Mouse (Mus musculus) CD8-positive naive resting alpha-beta T cell, adult 2 months (primary cell): Measurements from ENCODE around the gene Mindy4.
A peak's percentile ranks its signal among the peaks of the same experiment; 100 is the strongest.

Experiments
- DNase-seq, 2 experiments: peaks; one replicate each; pipeline ENCODE4 v3.0.0; 2022; ENCODE audit warnings: low read depth in 2 of 2, low spot score in 2 of 2

The Mindy4 gene

GRCm38 (mm10) chr6:55203931-55204330 lies 748 bp downstream of the Mindy4 start:
- no peak for DNase-seq

GRCm38 (mm10) chr6:55207786-55208185 lies 4.6 kb downstream of the Mindy4 start:
- DNase-seq = no peak

- no peak for DNase-seq
Measured at GRCm38 (mm10) chr6:55210423-55211365, 7.5 kb downstream of the Mindy4 start.

- DNase-seq = no peak
Measured at GRCm38 (mm10) chr6:55214541-55214940, 11.4 kb downstream of the Mindy4 start.

- no peak for DNase-seq
Measured at GRCm38 (mm10) chr6:55218232-55218631, 15.0 kb downstream of the Mindy4 start.

- no peak for DNase-seq
Measured at GRCm38 (mm10) chr6:55223986-55224385, 20.8 kb downstream of the Mindy4 start.

- no peak for DNase-seq
Measured at GRCm38 (mm10) chr6:55230048-55230447, 26.9 kb downstream of the Mindy4 start.

GRCm38 (mm10) chr6:55232101-55232500 lies 28.9 kb downstream of the Mindy4 start:
- DNase-seq = no peak

GRCm38 (mm10) chr6:55232524-55233264 lies 29.5 kb downstream of the Mindy4 start:
- DNase-seq = peak in 1 of 2 experiments; percentile 21

GRCm38 (mm10) chr6:55233326-55233725 lies 30.1 kb downstream of the Mindy4 start:
- no peak for DNase-seq

- no peak for DNase-seq
Measured at GRCm38 (mm10) chr6:55234636-55235035, 31.5 kb downstream of the Mindy4 start.

GRCm38 (mm10) chr6:55235733-55236132 lies 32.5 kb downstream of the Mindy4 start:
- no peak for DNase-seq

GRCm38 (mm10) chr6:55239931-55240330 lies 36.7 kb downstream of the Mindy4 start:
- no peak for DNase-seq

GRCm38 (mm10) chr6:55240591-55241260 lies 37.5 kb downstream of the Mindy4 start:
- no peak for DNase-seq

- DNase-seq = no peak
Measured at GRCm38 (mm10) chr6:55241479-55241878, 38.3 kb downstream of the Mindy4 start.

- DNase-seq = no peak
Measured at GRCm38 (mm10) chr6:55245680-55246079, 42.5 kb downstream of the Mindy4 start.

- DNase-seq = no peak
Measured at GRCm38 (mm10) chr6:55246441-55246840, 43.3 kb downstream of the Mindy4 start.

GRCm38 (mm10) chr6:55246911-55247438 lies 43.8 kb downstream of the Mindy4 start:
- no peak for DNase-seq

GRCm38 (mm10) chr6:55249263-55249662 lies 46.1 kb downstream of the Mindy4 start:
- DNase-seq = no peak

GRCm38 (mm10) chr6:55250809-55251208 lies 47.6 kb downstream of the Mindy4 start:
- DNase-seq = no peak

GRCm38 (mm10) chr6:55251596-55251995 lies 48.4 kb downstream of the Mindy4 start:
- DNase-seq = no peak
